Mouse (Mus musculus) left cerebral cortex, adult 11 months (tissue): Measurements from ENCODE around the gene Ppm1e.
"Not testable (repeated sequence)": the region's sequence is repeated elsewhere in the genome, so short reads cannot be mapped to it uniquely, and the experiment has no call there.

Experiments
- DNase-seq: peaks from one replicate; pipeline ENCODE4 v3.0.0; 2022; ENCODE audit warnings: low spot score

Ppm1e gene

GRCm38 (mm10) chr11:87309329-87310074 is 49.3 kb downstream of the Ppm1e start:
- no peak for DNase-seq

DNA sequence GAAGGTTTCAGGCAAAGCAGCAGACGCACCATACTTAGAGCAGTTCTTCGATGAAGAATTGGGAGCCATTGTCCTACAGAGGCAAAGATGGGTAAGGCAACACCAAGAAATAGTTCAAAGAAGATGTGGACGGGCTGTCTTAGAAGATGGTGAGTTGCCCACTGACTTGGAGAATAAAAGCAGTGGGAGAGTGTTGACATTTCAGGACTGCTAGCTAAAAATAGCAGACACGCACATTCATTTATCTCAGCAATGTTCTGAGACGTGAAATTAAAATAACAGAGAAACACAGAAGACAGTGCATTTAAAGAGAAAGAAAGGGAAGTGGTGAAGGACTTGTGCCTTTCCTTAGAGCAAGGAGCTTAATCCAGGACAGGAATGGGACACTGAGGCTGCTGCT is 59.8 kb downstream of the Ppm1e start:
- DNase-seq: no peak

GRCm38 (mm10) chr11:87296467-87296866 is 62.4 kb downstream of the Ppm1e start:
- no peak for DNase-seq

GRCm38 (mm10) chr11:87295636-87296035 is 63.2 kb downstream of the Ppm1e start:
- DNase-seq: no peak

- no peak for DNase-seq
Measured at GRCm38 (mm10) chr11:87289313-87289712, 69.5 kb downstream of the Ppm1e start.

- no peak for DNase-seq
Measured at GRCm38 (mm10) chr11:87286194-87286593, 72.6 kb downstream of the Ppm1e start.

DNA sequence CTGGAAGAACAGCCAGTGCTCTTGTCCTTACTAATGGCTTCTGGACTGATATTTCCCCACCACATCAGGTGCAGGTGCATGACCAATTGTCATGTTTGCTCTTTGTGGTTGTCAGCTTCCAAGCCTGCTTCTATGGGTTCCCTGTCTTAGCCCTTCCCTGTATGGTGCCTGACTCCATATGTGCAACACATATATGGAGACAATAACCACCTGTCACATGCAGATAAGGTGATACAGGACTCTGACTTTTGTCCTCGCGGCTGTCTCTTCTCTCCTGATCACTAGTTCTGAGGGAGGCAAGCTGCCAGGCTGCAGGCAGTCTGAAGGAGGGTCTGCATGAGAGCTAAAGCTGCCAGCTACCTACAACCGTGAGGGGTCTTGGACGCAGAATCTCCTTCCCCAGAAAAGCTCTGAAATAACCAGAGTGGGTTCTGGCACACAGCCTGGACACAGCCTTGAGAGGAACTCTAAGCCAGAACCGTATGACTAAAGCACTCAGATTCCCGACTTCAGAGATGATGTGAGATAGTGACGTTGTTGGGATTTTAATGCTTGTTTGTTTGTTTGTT is 76.8 kb downstream of the Ppm1e start:
- DNase-seq: no peak

DNA sequence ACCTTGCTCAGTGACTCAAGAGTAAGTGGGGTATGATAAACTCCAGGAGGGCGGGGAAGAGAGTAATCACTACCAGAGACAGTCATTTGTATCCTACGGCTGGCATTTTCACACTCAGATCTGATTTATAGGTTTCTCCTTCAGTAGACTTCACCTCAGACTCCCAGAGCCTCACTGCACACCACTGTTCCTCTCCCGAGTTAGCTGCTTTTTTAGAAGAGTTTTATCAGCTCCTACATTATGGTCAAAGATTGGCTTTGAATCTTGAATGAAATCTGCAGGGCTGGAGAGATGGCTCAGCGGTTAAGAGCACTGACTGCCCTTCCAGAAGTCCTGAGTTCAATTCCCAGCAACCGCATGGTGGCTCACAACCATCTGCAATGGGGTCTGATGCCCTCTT is 79.4 kb downstream of the Ppm1e start:
- no peak for DNase-seq

DNA sequence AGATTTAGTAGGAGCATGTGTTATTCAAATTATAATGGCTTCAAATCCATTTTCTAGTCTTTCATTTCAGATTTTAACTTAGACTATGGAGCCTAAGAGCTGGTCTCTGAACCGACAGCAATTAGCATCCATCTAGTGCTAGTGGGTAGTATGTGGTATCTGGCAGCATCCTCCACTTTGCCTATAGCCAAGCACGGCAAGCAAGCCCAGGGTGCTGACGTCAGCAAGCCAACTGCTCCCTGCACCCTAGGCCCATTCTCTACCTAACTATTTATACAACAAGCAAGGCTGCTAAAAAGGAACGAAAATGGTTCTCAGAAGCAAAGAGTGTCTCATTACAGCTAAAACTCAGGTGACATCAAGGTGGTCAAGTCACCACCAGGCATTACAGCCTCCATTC is 80.0 kb downstream of the Ppm1e start:
- DNase-seq: no peak

DNA sequence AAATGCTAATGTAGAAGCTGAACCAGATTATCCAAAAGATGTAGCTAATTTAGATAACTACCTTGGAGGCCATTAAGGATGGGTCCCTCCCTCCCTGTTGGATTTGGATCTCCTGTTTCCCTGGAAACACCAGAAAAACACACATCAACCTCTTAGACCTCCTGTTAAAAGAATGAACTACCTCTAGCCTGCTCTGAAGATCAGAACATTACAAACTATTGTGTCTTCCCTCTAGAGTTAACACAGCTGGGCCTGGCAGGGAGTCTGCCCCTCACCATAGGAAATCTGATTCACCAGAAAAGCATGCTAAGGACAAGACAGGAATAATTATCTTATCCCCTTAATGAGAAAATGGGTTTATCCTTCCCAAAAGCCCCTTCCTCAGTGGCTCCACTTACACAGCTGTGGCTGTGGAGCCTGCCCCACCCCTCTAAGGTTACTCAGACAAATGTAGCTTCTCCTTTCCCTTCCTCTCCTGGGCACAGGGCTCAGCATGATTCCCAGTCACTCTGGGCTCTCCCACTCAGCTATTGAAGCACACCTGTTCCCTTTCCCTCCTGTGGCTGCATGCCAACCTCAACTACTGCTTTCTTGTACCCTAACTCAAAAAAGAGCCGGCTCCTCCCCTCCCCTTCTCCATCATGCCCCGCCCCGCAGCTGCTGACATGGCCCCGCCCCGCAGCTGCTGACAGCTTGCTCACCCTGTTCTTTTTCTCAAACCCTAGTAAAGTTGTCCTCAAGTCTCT is 82.4 kb downstream of the Ppm1e start:
- no peak for DNase-seq

- no peak for DNase-seq
Measured at GRCm38 (mm10) chr11:87275420-87276048, 83.3 kb downstream of the Ppm1e start.

GRCm38 (mm10) chr11:87272725-87273124 is 86.1 kb downstream of the Ppm1e start:
- no peak for DNase-seq

- DNase-seq: no peak
Measured at GRCm38 (mm10) chr11:87271479-87271878, 87.3 kb downstream of the Ppm1e start.

DNA sequence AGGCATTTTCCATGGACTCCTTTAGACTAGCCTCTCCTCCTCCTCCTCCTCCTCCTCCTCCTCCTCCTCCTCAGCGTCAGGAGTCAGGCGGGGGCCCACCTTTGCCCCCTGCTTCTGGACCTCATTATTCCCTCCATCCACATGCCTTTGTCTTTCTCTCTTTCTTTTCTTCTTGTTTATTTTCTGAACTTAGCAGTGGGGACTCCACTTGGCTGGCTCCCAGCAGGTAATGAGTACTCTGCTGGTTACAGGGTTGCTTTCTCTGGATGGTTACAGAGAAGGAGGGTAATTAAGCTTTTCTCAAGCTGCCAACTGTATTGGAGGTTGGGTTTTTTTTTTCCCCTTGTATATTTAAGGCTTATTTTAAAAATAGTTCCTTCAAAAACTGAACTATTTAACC is 87.9 kb downstream of the Ppm1e start:
- DNase-seq: no peak

DNA sequence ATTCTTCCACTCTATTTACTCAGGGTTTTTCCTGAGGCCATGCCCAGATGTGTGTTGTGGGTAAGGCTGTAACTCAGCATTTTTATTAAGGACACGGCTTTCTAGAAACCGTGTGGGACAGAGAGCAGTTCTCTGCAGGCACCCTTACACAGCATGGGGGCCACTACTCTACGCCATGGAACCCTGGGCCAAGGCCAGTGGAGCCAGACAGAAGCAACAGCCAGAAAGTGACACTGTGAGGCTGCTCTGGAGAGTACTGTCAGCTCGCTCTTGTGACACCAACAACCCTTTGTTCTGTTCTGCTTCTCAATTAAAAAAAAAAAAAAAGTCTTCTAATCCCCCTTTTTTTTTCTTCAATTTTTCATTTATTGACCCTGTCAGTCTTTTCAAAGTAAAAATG is 88.4 kb downstream of the Ppm1e start:
- DNase-seq: no peak

- no peak for DNase-seq
Measured at GRCm38 (mm10) chr11:87268803-87269202, 90.0 kb downstream of the Ppm1e start.

DNA sequence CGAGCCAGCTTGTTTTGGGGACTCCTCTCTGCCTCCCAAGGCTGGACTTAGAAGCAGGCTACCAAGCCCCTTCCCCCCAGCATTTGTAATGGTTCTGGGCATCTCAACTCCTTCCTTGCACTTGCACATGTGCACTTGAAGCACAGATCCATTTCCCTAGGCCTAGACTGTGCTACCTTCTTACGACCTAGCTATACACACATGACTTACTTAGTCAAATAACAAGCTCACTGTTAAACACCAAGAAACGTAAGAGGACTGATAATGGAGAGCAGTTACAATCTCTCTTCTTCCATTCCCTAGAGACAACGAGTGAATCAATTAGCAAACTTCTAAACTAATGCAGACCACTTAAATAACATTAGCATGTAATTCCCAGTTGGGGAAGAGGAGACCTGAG is 92.6 kb downstream of the Ppm1e start:
- no peak for DNase-seq

- no peak for DNase-seq
Measured at GRCm38 (mm10) chr11:87263946-87264345, 94.9 kb downstream of the Ppm1e start.

DNA sequence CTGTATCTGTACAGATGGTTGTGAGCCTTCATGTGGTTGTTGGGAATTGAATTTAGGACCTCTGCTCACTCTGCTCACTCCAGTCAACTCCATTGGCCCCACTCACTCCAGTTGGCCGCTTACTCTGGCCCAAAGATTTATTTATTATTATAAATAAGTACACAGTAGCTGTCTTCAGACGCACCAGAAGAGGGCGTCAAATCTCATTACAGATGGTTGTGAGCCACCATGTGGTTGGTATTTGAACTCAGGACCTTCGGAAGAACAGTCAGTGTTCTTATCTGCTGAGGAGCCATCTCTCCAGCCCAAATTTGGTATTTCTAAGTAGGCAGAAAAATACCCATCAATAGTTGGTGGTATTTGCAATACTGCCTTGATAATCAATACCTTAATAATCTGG is 97.1 kb downstream of the Ppm1e start:
- DNase-seq: not testable (repeated sequence)

DNA sequence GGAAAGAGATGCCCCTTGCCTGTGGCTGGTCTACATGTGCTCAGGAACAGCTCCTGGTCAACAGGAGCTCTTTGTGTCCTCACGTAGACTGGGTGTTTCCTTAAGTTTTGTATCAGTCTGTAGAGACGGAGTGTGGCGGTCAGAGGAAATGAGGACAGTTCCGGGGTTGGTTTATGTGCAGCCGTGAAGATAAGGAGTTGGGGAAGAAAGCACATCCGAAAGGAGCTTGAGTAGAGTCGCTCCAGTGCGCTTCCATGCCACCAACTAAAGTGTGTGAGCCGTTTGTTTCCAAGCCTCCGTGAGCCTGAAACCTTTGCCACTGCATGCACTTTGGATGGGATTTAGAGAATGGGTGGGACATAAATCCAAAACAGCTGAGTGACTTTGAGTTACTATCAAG is 99.0 kb downstream of the Ppm1e start:
- no peak for DNase-seq

DNA sequence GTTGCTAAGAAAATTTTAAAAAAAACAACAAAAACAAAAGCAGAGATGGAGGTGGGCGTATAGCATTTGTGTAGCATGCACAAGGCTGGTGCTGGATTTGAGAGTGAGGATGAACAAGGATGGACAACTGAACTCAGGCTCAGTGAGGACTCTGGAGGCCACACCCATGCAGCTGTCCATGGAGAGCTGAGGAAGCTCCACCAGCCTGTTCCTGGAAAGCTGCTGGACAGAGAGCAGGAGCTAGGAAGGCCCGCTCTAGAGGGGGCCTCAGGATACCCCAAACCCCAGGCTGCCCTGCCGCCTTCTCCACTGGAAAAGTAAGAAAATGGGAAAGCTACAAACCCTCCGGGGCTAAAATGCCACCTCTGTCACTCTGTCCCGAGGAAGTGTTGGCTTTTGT is 101.5 kb downstream of the Ppm1e start:
- no peak for DNase-seq

- DNase-seq: no peak
Measured at GRCm38 (mm10) chr11:87254149-87254548, 104.7 kb downstream of the Ppm1e start.

- DNase-seq: no peak
Measured at GRCm38 (mm10) chr11:87253294-87253693, 105.5 kb downstream of the Ppm1e start.
